Mouse (Mus musculus) heart, adult 10 weeks (tissue): Measurements from ENCODE around the gene 5430403G16Rik. TPM values are rescaled to one million over a fixed set of nuclear protein-coding genes. Genes with fewer than 3 reads are reported as not detected.

ENCODE experiments used
- polyA plus RNA-seq: library from polyadenylated mRNA; stranded (reverse); fragments of 350-450 nt; fragmentation: Illumina TruSeq; extraction: RNeasy Lipid Tissue Mini Kit (QIAGEN cat#74804); gene quantifications from one replicate; pipeline ENCODE4 v1.2.3, GENCODE M21; 2014; ENCODE audit warnings: low read depth, low replicate concordance

The 5430403G16Rik gene
- polyA plus RNA-seq = not detected

DNA sequence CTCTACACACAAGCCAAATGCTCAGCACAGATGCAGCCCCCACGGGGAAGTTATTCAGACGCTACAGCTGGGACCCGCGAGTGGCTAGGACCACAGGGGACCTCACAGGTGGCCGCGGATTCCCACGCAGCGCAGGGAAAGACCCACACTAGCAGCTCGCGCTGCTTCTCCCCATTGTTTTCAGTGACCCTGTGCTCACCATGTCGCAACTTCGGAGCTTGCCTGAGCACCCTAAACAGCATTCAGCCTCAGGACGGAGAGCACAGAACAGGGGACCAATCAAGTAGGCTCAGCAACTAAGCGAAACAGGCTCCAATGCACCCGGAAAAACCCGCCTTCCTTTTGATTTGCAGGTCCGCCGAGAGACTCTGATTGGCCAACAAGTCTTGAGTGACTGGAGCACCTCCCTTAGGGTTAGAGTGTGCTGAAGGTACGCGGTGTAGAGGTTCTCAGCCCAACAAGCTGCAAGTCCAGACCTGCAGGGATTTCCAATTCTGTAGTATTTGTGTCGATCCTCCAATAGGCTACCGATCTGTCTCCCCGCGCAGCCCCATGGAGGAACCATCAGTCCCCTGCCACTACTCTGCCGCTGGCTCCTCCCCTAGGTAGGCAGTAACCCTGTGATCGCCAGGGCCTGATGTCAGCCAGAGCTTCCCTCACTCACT lies at the start of gene 5430403G16Rik:
Gene 5430403G16Rik, minus strand, starts transcription at position 505 of the 665 bp plus-strand sequence.

Other genes starting within 250 kb of the 5430403G16Rik start
- gene Crlf2, start 132.0 kb downstream of the 5430403G16Rik start, polyA plus RNA-seq = 5.0 TPM
- 1.2 TPM for gene 4930522L14Rik, start 60.8 kb upstream of the 5430403G16Rik start, polyA plus RNA-seq
- gene Gm15446, start 232.4 kb upstream of the 5430403G16Rik start, polyA plus RNA-seq = 8.6 TPM